Mouse (Mus musculus) retina, postnatal 7 days (tissue): Measurements from ENCODE around the gene March7.

Experiments used
- DNase-seq: peaks from one replicate; pipeline ENCODE4 v3.0.0-alpha.2; 2012; ENCODE audit warnings: low read depth, low spot score

Gene March7

DNA sequence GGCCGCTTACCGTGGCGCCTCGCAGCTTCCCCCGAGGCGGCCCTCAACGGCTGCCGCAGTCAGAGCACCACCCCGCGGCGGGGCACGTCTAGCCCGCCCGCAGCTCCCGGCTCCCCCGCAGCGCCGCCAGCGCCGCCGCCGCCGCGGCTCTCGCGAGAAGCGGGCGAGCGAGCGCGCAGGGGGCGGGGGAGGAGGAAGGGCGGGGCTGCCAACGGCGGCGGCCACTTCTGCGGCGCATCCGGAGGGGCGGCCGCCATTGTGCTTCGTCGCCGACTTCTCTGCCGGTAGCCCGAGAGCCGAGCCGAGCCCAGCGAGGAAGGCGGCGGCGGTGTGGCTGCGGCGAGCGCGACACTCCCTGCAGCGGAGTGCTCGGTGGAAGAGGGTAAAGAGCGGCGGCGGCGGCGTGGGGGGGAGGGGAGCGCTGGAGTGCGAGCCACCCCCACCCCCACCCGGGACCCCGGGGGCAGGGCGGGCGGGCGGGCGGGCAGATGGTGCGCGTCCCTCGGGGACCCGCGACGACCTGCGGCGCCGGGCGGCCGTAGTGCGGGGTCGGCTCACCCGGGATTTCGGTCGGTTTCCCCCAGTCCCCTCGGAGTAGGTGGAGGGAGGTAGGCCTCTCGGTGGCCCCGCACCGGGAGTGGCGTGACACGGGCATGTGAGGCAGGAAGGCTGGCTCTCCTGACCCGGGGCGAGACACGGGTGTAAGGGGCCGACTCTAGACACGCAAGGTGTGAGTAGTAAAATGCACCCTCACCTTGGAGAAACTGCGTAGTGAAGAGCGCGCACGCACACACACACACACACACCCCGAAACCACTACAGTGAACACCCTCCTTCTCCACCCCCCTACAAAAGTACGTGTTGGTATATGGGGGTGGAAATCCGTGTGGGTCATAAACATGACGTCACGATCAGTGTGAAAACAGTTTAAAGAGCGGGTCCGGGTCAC, at the start of gene March7, which contains the start of gene Baz2b:
Gene March7, plus strand, starts transcription at position 185 of the 949 bp plus-strand sequence.
Gene Baz2b, minus strand, starts transcription at position 137 of the 949 bp plus-strand sequence.
- DNase-seq, result peak; percentile 88

DNA sequence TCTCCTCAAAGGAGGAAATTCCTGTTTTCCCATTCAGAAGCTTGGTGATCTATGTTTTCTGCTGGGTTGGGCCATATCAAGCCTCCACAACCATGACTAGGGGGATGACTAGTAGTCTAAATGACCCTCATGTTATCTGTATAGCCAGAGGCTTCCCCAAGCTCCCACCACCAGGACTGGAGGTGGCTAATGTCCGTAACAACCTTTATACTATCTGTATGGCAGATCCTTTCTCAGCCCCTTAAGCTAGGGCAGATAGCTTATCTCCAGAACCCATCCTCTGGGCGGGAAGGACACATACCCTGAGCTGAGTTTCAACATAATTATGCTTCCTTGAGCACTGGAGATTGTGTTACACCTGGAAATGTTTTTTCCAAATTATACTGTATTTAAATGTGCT, 45.9 kb upstream of the March7 start:
- DNase-seq, result no peak

DNA sequence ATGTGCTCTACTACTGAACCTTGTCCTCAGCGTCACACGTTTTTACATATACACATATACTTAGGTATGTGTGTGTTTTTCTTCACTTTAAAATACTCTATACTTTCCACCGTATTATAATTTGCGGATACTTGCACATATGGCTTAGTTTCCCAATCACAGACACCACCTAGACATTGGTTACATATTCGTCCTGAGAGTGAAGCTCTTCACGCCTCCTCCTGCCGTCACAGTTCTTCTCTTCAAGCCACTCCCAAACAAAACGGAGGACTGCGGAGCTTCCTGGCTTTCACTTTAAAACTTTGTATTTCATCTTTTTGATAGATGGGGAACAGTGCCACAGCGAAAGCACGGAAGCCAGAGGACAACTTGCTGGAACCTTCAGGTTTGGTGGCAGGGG, 44.0 kb upstream of the March7 start:
- no peak for DNase-seq

DNA sequence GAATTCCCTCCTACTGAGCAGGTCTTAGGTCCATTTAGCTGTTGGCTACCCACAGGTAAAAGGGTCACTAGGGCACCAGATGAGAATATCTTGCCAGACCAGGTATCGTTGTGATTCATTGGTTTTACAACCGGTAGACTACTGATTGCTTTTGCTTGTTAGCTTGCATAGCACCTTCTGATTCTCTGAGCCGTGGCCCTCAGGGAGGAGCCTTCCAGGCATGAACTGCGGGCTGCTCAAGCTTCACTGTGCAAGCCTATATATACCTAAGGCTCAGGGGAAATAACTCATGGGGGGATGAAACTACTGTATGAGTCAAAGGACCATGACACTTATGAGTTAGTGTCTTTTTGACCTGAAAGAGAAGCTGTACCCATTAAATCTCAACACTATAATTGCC, 42.8 kb upstream of the March7 start:
- no peak for DNase-seq

DNA sequence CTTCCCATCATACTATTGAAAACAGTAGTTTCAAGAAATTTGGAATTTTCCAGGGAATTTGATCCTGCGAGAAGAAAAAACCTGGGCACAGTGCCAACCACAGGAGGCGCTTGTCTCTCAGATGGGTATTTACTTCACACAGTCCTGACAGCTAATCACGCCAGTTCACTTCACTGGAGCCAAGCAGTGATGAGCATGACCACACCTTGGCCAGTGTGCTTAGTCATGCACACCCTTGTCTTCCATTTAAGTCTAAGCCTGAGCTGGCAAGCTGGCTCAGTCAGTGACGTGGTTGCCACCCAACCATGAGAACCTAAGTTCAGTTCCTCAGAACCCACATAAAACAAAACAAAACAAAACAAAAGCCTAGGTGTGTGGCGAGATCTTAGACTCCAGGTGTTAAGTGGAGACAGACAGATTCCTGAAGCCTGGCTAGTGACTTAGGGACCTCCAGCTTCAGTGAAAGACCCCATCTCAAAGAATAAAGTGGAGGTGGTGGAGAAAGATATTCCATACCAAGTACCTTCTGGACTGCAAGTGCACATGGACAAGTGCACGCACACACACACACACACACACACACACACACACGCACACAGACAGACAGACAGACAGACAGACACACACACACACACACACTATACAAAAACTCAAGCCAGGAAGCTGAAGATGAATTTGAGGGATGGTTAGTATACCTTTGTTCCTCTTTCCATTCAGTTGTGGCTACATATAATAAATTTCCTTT, 37.7 kb upstream of the March7 start:
- no peak for DNase-seq

DNA sequence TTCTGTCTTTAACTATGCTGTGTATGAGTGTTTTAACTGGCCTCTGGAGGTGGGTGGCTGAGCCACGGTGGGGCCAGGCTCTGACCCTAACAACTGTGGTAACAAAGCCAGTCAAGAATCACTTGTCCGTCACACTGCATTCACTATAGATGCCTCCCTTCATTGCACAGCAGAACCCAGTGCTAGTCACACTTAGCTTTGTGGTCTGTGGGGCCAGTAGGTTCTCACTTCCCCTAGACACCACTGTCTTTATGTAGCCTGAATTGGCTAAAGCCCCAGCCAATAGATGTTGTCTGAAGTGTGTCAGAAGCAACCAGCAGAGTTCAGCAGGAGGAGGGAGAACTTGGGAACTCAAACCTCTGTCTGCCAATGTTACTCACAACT, 37.2 kb upstream of the March7 start:
- DNase-seq, result no peak

DNA sequence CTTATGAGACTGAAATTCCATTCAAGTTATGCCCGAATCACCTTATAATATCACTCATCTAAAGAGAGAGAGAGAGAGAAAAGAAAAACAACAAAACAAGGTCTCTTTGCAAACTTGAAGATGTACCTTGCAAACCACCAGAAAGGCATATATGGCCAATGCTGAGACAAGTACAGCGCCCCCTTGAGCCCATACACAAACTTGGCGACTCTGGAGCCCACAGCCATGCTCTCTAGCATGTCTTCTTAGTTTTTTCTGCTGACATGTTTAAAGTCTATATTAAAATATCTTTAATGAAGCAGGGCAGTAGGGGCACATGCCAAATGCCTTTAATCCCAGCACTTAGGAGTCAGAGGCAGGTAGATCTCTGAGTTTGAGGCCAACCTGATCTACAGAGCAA, 36.5 kb upstream of the March7 start:
- no peak for DNase-seq

DNA sequence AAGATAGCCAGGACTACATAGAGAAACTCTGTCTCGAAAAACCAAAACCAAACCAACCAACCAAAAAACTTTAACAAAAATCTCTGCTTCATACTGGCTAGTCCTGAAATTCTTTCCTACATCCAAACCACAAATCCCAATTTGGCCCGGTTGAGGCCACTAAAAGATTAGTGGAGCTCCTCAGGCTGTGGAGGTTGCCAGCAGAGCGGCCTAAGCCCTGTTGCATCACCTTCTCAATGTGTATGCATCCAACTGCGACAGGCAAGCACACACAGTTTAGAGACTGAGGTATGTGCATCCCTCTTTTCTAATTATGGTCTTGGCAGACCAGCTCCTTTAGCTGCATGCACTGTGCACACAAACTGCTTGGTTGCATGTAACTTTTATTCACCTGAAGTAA, 36.1 kb upstream of the March7 start:
- no peak for DNase-seq

DNA sequence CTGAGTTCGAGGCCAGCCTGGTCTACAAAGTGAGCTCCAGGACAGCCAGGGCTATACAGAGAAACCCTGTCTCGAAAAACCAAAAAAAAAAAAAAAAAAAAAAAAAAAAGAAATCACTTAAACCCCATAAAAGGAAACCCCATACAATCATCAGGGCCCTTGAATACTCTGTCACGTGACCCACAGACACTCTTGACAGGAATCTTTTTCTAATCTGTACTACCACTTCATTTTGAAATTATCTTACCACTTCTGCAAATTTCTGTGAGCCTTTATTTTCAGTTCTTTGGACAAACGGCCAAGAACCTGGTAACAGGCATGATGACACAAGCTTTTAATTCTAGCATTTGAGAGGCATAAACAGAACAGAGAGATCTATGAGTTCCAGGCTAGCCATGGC, 34.6 kb upstream of the March7 start:
- DNase-seq, result no peak

DNA sequence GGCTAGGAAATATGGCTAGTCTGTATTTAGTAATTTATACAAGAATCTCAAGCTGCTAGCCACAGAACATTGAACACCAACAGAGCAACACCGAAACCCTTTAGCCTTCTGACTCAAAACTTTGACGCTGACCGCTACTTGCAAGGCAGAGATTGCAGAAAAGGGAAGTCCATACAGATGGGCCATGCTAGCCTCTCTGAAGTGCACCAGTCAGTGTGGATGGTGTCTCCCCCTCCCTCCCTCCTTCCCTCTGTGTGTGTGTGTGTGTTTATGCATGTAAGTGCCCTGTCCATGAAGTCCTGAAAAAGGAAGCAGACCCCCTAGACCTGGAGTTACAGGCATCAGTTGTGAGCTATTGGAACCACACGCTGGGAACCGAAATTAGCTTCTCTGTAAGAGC, 33.6 kb upstream of the March7 start:
- DNase-seq, result no peak

DNA sequence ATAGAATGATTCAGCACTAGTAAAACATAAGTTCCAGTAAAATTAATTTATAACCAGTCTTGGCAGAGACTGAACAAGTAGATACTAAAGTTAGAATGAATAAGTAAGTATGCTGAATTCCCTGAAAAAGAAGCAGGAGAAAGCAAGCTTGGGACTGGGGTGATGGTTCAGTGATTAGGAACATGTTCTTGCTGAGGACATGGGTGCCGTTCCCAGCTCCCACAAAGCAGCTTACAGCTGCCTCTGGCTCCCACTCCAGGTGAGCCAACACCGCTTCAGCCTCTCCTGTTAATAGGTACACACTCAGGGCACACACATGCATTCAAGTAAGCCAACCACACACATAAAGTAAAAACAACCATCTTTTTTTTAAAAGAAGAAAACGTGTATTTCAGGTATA, 32.2 kb upstream of the March7 start:
- no peak for DNase-seq

DNA sequence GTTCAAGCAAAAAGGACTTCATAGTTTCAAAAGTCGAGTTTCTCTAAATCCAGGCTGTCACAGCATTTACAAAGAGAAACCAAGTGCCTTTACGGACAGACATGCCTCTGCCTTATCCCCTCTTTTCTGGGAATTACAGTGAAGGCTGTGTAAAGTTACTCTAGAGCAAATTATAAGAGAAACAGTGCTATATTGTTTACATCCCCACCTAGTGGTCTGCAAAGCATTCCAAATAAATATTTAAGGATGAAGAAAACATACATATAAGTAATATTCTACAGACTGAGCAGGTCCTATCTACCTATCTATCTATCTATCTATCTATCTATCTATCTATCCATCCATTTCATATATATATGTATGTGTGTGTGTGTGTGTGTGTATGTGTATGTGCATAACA, 28.0 kb upstream of the March7 start:
- no peak for DNase-seq

DNA sequence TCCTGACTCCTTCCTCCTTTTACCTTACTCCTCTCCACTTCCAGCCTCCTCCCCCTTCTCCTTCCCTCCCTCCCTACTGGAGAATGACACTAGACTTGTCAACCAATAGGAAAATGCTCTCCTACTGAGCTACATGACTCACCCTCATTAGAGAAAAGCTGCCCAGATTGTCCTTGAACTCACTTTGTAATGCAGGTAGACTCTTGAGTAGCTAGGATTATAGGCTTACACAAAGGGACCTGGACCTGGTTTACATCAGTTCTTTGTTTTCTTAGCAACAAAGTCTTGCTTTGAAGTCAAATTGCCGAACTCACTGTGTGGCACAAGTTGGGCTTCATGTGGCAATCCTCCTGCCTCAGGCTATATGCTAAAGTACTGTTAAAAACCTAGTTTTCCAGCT, 12.8 kb upstream of the March7 start:
- DNase-seq, result no peak

DNA sequence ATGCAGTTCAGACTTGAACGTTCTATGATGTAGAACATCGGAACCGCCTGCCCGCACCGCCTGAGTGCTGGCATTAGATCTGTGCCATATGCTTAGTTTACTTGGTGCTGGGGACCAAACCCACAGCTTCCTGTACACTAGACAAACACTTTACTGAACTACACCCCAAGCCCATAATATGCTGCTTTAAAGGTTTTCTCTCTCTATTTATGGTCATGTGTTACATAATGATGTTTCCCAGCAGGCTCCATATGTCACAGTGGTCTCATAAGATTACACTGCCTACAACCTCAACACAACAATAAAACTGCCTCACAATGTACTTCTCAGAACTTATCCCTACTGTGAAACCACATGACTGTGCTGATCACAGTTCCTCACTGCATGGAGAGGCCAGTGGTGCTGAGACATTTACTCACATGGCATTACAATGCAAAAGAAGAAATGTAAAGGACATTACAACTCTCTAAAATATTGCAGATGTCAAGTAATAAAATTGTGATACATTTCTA, 9.6 kb upstream of the March7 start:
- DNase-seq, result no peak

DNA sequence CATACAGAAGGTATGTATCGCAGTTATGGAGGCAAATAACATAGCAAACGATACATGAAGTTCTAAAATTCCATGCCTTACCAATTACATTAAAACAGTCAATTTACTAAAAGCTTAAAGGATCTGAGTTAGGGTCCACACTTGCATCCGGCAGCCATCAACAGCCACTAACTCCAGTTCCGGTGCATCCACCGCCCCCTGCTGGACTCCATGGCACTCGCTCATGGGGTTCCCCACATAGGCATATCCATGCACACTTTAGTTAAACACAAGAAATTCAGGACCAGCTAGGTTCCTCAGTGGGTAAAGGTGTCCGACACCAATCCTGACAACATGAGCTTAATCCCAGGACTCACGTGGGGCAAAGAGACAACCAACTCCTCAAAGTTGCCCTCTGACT, 9.0 kb upstream of the March7 start:
- DNase-seq, result no peak

DNA sequence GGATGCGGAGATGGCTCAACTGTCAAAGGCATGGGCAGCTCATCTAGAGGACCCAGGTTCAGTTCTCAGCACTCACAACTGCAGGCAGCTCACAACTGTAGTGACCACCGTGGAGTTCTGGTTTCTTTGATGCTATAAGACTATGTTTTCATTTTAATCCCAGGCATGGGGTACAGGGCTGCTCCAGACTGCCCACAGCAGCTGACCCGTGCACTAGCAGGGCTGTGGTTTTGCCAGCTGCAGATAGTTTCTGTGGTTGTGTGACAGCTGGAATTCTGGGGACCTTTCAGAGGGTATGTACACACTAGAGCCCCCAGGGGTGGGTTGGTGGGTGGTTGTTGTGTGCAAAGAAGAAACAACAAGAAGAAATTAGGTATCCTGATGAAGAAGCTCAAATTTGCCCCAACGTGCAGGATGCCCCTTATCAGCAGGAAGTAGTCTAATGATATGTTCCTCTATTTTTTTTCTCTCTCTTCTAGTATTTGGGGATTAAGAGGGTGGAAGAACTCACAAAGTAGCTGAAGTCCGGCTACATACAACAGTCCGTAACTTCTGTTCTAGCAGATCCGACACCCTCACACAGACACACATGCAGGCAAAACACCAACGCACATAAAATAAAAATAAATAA, 6.7 kb upstream of the March7 start:
- no peak for DNase-seq

DNA sequence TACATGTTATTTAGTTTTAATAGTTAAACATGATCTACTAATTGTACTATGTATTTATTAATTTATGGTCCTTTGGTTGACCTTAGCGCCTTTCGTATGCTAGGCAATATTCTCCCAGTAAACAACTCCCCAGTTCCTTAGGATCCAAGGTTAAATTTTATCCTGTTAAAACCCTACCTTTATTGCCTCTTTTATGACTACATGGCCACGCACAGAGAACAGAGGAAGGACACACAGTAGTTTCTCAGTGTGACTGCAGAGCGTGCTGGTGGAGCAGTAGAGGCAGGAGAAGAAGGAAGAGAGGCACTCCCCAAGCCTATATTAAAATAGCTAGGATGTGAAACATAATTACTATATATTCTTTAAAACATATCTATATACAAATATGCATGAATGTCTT, 6.0 kb upstream of the March7 start:
- no peak for DNase-seq

DNA sequence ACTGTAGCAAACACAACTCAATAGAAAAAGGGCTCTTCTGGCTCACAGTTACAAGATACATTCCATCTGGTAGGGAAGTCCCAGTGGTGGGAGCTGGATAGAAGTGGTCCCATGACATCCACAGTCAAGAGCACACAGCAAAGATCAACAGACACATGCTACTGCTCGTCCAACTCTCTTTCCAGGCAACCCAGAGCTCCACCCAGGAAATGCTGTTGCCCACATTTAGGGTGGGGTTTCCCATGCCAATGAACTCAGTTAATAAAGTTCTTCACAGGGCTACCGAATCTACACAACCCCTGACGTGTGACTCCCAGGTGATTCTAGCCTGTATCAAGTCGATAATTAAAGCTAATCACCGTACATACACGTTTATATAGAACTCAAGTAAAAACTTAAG, 5.5 kb upstream of the March7 start:
- DNase-seq, result no peak

DNA sequence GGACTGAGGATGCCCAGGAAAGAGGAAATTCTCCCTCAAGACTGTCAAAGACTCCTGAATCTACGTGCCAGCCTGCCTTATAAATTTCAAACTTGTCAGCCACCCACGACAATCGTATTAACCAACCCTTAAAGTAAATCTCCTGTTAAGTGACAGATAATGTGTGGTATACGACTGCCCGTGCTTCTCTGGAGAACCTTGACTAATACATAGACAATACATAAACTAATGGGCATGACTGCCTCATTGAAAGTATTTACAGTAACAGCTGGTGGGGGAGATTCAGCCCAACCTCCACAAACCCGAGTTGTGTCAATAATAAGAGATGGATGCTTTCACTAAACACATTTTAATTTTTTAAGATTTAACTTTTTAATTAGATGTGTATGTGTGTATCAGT, 3.9 kb upstream of the March7 start:
- DNase-seq, result no peak

DNA sequence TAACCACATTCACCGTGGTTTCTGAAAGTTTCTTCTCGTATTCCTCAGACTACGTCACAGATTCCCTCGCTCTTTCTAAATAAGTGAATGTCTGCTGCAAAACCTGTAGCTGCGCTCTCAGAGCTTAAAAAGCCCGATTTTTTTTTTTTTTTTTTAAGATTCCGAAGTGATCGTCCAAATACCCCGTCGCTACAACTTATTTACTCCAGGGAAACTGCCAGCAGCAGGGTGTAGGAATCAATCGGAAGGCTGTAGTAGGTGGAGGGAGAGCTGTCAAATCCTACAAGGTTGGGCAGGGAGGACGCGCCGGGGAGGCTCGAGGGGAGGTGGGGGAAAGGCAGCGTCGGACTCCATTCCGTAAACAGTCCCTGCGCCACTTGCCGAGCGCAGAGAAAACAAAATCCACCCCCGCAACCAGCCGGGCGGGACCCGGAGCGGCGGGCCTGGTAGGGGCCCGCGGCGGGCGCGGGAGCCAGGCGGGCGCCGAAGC, 520 bp upstream of the March7 start:
- DNase-seq, result no peak

DNA sequence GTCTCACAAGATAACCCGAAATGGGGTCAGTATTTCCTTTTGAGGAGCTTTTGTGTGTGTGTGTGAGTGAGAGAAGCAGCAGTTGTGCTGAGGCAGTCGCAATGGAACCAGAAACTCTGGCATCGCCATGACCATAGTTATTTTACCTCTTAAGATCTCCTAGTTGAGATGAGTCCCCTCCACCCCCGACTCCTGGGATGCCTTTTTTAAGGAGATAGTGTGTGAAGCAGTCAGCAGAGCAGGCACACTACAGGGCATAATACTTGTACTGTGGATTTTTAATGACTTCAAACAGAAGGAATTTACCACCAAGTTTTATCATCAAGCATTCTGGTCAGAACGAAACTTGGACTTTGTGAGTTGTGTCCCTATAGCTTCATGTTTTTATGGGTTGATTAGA, 1.1 kb downstream of the March7 start:
- no peak for DNase-seq

DNA sequence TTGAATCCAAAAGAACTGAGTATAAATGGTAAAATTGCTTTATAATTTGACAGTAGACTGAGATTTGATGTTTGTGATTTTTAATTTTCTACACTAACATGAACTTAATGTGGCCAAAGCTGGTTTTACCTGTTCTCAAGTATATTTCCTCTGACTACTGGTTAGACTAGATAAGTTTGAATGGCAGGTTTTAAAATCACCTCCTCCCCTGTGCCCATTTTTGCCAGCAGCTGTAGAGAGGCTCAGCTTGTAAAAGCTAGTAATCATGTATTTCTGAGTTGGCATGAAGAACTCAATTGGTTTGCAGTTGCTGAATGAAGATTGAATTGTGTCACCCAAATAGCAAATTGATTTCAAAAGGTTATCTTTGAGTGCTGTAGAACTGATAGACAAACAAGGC, 2.8 kb downstream of the March7 start:
- DNase-seq, result no peak
